Mouse (Mus musculus) olfactory bulb, adult 2 months (tissue): ENCODE data around the gene Ttc28.
A peak's percentile ranks its signal among the peaks of the same experiment; 100 is the strongest.

Experiments used
- CTCF ChIP-seq: fragments of 200-500 bp; IDR thresholded peaks from 2 replicates; pipeline ENCODE4 v1.5.1; 2012; ENCODE audit warnings: low read depth, mild to moderate bottlenecking, low read length, moderate library complexity; ENCODE audit not compliant: insufficient read depth
- POLR2A ChIP-seq: fragments of 200-500 bp; IDR thresholded peaks from 2 replicates; pipeline ENCODE4 v1.6.1; 2012; ENCODE audit warnings: mild to moderate bottlenecking, low read depth, low read length, moderate library complexity; ENCODE audit not compliant: insufficient read depth

- TF ChIP-seq CTCF, result 0 out of 2 replicates have a peak, but pooled peaks have one; percentile 6
- no peak for TF ChIP-seq POLR2A
Observed at GRCm38 (mm10) chr5:111254781-111255180, 375.2 kb downstream of the Ttc28 start.
